In genomic region chr8:4837719-4838118, GRCm38 (mm10) we compare ENCODE assay signal across 22 mouse cellular contexts. TPM values are rescaled to one million over a fixed set of nuclear protein-coding genes. Genes with fewer than 3 reads are reported as not detected.
DNase-seq lines count a peak whose midpoint lies in the region; ATAC-seq and TF ChIP-seq lines count a peak whose summit lies in the region.
"Had no signal": no experiment of that assay in that cellular context is flagged by ENCODE, and none has a peak within 500 bp of the region (broad histone marks: within the 10 kb centered on the region; RNA-seq: fewer than 3 reads in every experiment).

No protein-coding gene starts in this region.

- peak; percentile 91 for ATAC-seq in kidney, embryonic 15.5 days (replicated peaks; ENCODE audit: low FRiP score)
- peak; percentile 78 for ATAC-seq in lung, embryonic 14.5 days (ENCODE audit: insufficient read depth)
- peak; percentile 88 for ATAC-seq in intestine, embryonic 16.5 days
- peak; percentile 77 for ATAC-seq in liver, embryonic 16.5 days (ENCODE audit: low read depth)
- ATAC-seq: forebrain, embryonic 14.5 days had no signal

- no peak overlapping the region for H3K4me2 ChIP-seq in kidney, embryonic 15.5 days
- H3K4me2 ChIP-seq in lung, embryonic 14.5 days, result no peak overlapping the region
- H3K4me2 ChIP-seq in intestine, embryonic 16.5 days (ENCODE audit: low read depth, low read length), result no peak overlapping the region
- no peak overlapping the region for H3K4me2 ChIP-seq in liver, embryonic 16.5 days (ENCODE audit: low read depth, low read length)
- H3K4me2 ChIP-seq: embryonic facial prominence, embryonic 15.5 days; heart, embryonic 15.5 days; hindbrain, embryonic 13.5 days; limb, embryonic 15.5 days; midbrain, embryonic 12.5 days; neural tube, embryonic 15.5 days had no signal

- no peak for DNase-seq in kidney, adult 18-20 months
- peak; percentile 48 for DNase-seq in lung, embryonic 14.5 days
- no peak for DNase-seq in lung, postnatal 4 days
- no peak for DNase-seq in spleen, adult 18-20 months
- DNase-seq: adrenal gland, adult 2 months; B cell, adult 2 months; cerebellum, adult 11 months; cerebellum, adult 9-11 months; heart, postnatal 36 days; left cerebral cortex, postnatal 4 days; thymus, postnatal 14 days had no signal

- WGBS in kidney, embryonic 15.5 days, result 53% methylated on average over 2 of the region's 2 CpGs
- WGBS in lung, embryonic 14.5 days, result 50% methylated on average over 2 of the region's 2 CpGs
- 42% methylated on average over 2 of the region's 2 CpGs for WGBS in intestine, embryonic 16.5 days
- 41% methylated on average over 2 of the region's 2 CpGs for WGBS in liver, embryonic 16.5 days (ENCODE audit: insufficient replicate concordance)

- no peaks in the 10 kb centered on the region for H3K9me3 ChIP-seq in kidney, embryonic 15.5 days (replicated peaks)
- H3K9me3 ChIP-seq in lung, embryonic 14.5 days (ENCODE audit: low read depth, low read length), result no peaks in the 10 kb centered on the region
- no peaks in the 10 kb centered on the region for H3K9me3 ChIP-seq in intestine, embryonic 16.5 days (ENCODE audit: control insufficient read depth, low read length)
- no peaks in the 10 kb centered on the region for H3K9me3 ChIP-seq in liver, embryonic 16.5 days (replicated peaks; ENCODE audit: control insufficient read depth, low read length)
- H3K9me3 ChIP-seq: embryonic facial prominence, embryonic 15.5 days; G1E; heart, embryonic 15.5 days; hindbrain, embryonic 13.5 days; limb, embryonic 15.5 days; midbrain, embryonic 12.5 days; neural tube, embryonic 15.5 days had no signal

- no peak for TF ChIP-seq CTCF in lung, embryonic 14.5 days (IDR thresholded peaks at IDR 0.05; ENCODE audit: low read depth)

- no peaks in the 10 kb centered on the region for H3K27me3 ChIP-seq in kidney, embryonic 15.5 days
- no peaks in the 10 kb centered on the region for H3K27me3 ChIP-seq in lung, embryonic 14.5 days (ENCODE audit: insufficient read depth, low read length)
- no peaks in the 10 kb centered on the region for H3K27me3 ChIP-seq in intestine, embryonic 16.5 days (replicated peaks; ENCODE audit: control insufficient read depth, insufficient read depth, low read length)
- no peaks in the 10 kb centered on the region for H3K27me3 ChIP-seq in liver, embryonic 16.5 days (ENCODE audit: control insufficient read depth, insufficient read depth, low read depth, low read length)
- H3K27me3 ChIP-seq: embryonic facial prominence, embryonic 15.5 days; heart, embryonic 15.5 days; hindbrain, embryonic 13.5 days; limb, embryonic 15.5 days; midbrain, embryonic 12.5 days; neural tube, embryonic 15.5 days had no signal

- H3K27ac ChIP-seq in kidney, embryonic 15.5 days, result peak overlapping the region; percentile 81
- H3K27ac ChIP-seq in lung, embryonic 14.5 days (ENCODE audit: low read depth), result no peak overlapping the region
- no peak overlapping the region for H3K27ac ChIP-seq in intestine, embryonic 16.5 days (ENCODE audit: low read length)
- H3K27ac ChIP-seq in liver, embryonic 16.5 days (ENCODE audit: low read length), result no peak overlapping the region
- H3K27ac ChIP-seq: embryonic facial prominence, embryonic 15.5 days; heart, embryonic 15.5 days; hindbrain, embryonic 13.5 days; limb, embryonic 15.5 days; midbrain, embryonic 12.5 days; neural tube, embryonic 15.5 days had no signal

- H3K4me3 ChIP-seq in kidney, embryonic 15.5 days (replicated peaks), result no peak overlapping the region
- H3K4me3 ChIP-seq in lung, embryonic 14.5 days (ENCODE audit: low read depth, low read length), result no peak overlapping the region
- H3K4me3 ChIP-seq in intestine, embryonic 16.5 days (ENCODE audit: low read length), result no peak overlapping the region
- H3K4me3 ChIP-seq in liver, embryonic 16.5 days (ENCODE audit: low read depth, low read length), result no peak overlapping the region
- H3K4me3 ChIP-seq: embryonic facial prominence, embryonic 15.5 days; heart, embryonic 15.5 days; hindbrain, embryonic 13.5 days; limb, embryonic 15.5 days; midbrain, embryonic 12.5 days; neural tube, embryonic 15.5 days had no signal

- H3K36me3 ChIP-seq in kidney, embryonic 15.5 days, result no peaks in the 10 kb centered on the region
- H3K36me3 ChIP-seq in lung, embryonic 14.5 days (ENCODE audit: insufficient read depth), result no peaks in the 10 kb centered on the region
- no peaks in the 10 kb centered on the region for H3K36me3 ChIP-seq in intestine, embryonic 16.5 days (ENCODE audit: control insufficient read depth, insufficient read depth, low read length)
- no peaks in the 10 kb centered on the region for H3K36me3 ChIP-seq in liver, embryonic 16.5 days (ENCODE audit: control insufficient read depth, insufficient read depth)
- H3K36me3 ChIP-seq: embryonic facial prominence, embryonic 15.5 days; G1E; heart, embryonic 15.5 days; hindbrain, embryonic 13.5 days; limb, embryonic 15.5 days; midbrain, embryonic 12.5 days; neural tube, embryonic 15.5 days had no signal

- 0 out of 2 replicates have a peak, but pooled peaks cover 4% of the 10 kb centered on the region for H3K4me1 ChIP-seq in kidney, embryonic 15.5 days
- H3K4me1 ChIP-seq in lung, embryonic 14.5 days (ENCODE audit: insufficient read depth), result no peaks in the 10 kb centered on the region
- H3K4me1 ChIP-seq in intestine, embryonic 16.5 days (ENCODE audit: control insufficient read depth, insufficient read depth, low read length), result peaks cover 5% of the 10 kb centered on the region; the same call in 1 of the 2 replicates
- H3K4me1 ChIP-seq in liver, embryonic 16.5 days (ENCODE audit: control insufficient read depth, low read depth, low read length), result no peaks in the 10 kb centered on the region
- H3K4me1 ChIP-seq: embryonic facial prominence, embryonic 15.5 days; hindbrain, embryonic 13.5 days; limb, embryonic 15.5 days; midbrain, embryonic 12.5 days; neural tube, embryonic 15.5 days had no signal

- no peak overlapping the region for H3K9ac ChIP-seq in kidney, embryonic 15.5 days
- H3K9ac ChIP-seq in lung, embryonic 14.5 days, result no peak overlapping the region
- H3K9ac ChIP-seq in intestine, embryonic 16.5 days (ENCODE audit: low read depth, low read length), result no peak overlapping the region
- no peak overlapping the region for H3K9ac ChIP-seq in liver, embryonic 16.5 days (ENCODE audit: low read depth, low read length)
- H3K9ac ChIP-seq: embryonic facial prominence, embryonic 15.5 days; heart, embryonic 15.5 days; hindbrain, embryonic 13.5 days; limb, embryonic 15.5 days; midbrain, embryonic 12.5 days; neural tube, embryonic 15.5 days had no signal

RNA-seq across cellular contexts. Expression of gene Shcbp1, which starts 58.4 kb away (rescaled TPM):
- 77.7 and 79.1 TPM in 2 replicates for polyA plus RNA-seq in kidney, embryonic 15.5 days (2015; fragmentation: Nextera tagmentation; extraction: Ambion mirVana)
- 109 and 112 TPM in 2 replicates for polyA plus RNA-seq in lung, embryonic 14.5 days (2014; fragmentation: Nextera tagmentation; extraction: Ambion mirVana)
- 47.6 and 58.1 TPM in 2 replicates for polyA plus RNA-seq in intestine, embryonic 16.5 days (2015; fragmentation: Nextera tagmentation; extraction: Ambion mirVana)
- polyA plus RNA-seq in liver, embryonic 16.5 days (2015; fragmentation: Nextera tagmentation; extraction: Ambion mirVana), result 32.0 and 37.3 TPM in 2 replicates
- polyA plus RNA-seq: adrenal gland, adult 2 months had no signal
